Mouse (Mus musculus): ENCODE data around the gene Ceacam12. TPM values are rescaled to one million over a fixed set of nuclear protein-coding genes. Genes with fewer than 3 reads are reported as not detected.

The Ceacam12 gene
- not detected in 2 replicates for polyA plus RNA-seq (2015; fragmentation: Nextera tagmentation; extraction: Ambion mirVana)

DNA sequence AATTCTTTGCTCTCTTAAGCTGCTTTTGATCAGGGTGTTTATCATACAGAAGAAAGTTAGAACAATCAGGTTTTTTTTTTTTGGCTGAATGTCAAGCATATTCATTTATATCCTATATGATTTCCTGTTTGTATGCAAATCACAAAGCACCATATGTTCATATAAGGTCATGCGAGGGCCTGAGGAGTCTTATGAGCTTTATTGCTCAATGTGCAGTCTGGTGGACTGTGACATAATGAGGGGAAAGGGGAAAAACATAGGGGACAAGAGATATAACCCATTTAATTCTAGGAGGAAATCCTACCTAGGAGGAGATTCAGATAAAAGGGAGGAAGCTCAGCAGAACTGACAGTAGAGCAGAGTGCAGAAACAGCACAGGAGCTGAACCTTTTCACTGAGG lies at the start of gene Ceacam12:
Ceacam12 (plus strand) TSS at position 301 of the 400 bp plus-strand sequence.

Small RNA genes lying within 50 kb of the gene (microRNA-seq; reads per million reads assigned to microRNA genes)
- 0 reads per million in 2 experiments for gene Gm22414

Other genes with a start within 250 kb of the Ceacam12 start
- not detected in 2 replicates for gene Gm5155, start 194.2 kb upstream of the Ceacam12 start, polyA plus RNA-seq (2015; fragmentation: Nextera tagmentation; extraction: Ambion mirVana)
- not detected in 2 replicates for gene Ceacam11, start 93.8 kb upstream of the Ceacam12 start, polyA plus RNA-seq (2015; fragmentation: Nextera tagmentation; extraction: Ambion mirVana)
- not detected in 2 replicates for gene Ceacam13, start 56.0 kb upstream of the Ceacam12 start, polyA plus RNA-seq (2015; fragmentation: Nextera tagmentation; extraction: Ambion mirVana)
- gene Igfl3, start 110.6 kb downstream of the Ceacam12 start, polyA plus RNA-seq (2015; fragmentation: Nextera tagmentation; extraction: Ambion mirVana), result not detected in 2 replicates
- gene Mill1, start 179.4 kb downstream of the Ceacam12 start, polyA plus RNA-seq (2015; fragmentation: Nextera tagmentation; extraction: Ambion mirVana), result not detected in 2 replicates

Data from skeletal muscle tissue, postnatal 0 days (tissue).